Mouse (Mus musculus): ENCODE measurements around the gene Inhbc. TPM values are rescaled to one million over a fixed set of nuclear protein-coding genes. Genes with fewer than 3 reads are reported as not detected.

The Inhbc gene
- polyA plus RNA-seq, 1 experiment = not detected

- Histone ChIP-seq H3K4me3 (ENCODE audit: insufficient read depth, low read length) (peak within 1 kb of the TSS; percentile 40), H3K27ac (ENCODE audit: insufficient read depth, low read length) (no peak within 1 kb of the TSS), H3K4me1 (ENCODE audit: control insufficient read depth, insufficient read depth, low read length) (no peaks in the 10 kb centered on the region)
- TF ChIP-seq POLR2A (IDR thresholded peaks at IDR 0.05; ENCODE audit: low read depth, low read length) (no peak), CTCF (IDR thresholded peaks at IDR 0.05; ENCODE audit: borderline replicate concordance, insufficient read depth, low read length) (peak; percentile 88)
These were observed 28.2 kb downstream of the Inhbc start, which contains the start of gene Gli1 for GRCm38 (mm10) chr10:127341891-127342639. Gli1 (minus strand) TSS chr10:127341974.

GRCm38 (mm10) chr10:127341360-127341690 is 28.9 kb downstream of the Inhbc start:
- no peaks in the 10 kb centered on the region for H3K4me1 ChIP-seq (ENCODE audit: control insufficient read depth, insufficient read depth, low read length)
- no peak overlapping the region for H3K27ac ChIP-seq (ENCODE audit: insufficient read depth, low read length)
- peak overlapping the region; percentile 4; the same call in 1 of the 2 replicates for H3K4me3 ChIP-seq (ENCODE audit: insufficient read depth, low read length)
- no peak for TF ChIP-seq POLR2A (IDR thresholded peaks at IDR 0.05; ENCODE audit: low read depth, low read length)
- no peak for TF ChIP-seq CTCF (IDR thresholded peaks at IDR 0.05; ENCODE audit: borderline replicate concordance, insufficient read depth, low read length)

DNA sequence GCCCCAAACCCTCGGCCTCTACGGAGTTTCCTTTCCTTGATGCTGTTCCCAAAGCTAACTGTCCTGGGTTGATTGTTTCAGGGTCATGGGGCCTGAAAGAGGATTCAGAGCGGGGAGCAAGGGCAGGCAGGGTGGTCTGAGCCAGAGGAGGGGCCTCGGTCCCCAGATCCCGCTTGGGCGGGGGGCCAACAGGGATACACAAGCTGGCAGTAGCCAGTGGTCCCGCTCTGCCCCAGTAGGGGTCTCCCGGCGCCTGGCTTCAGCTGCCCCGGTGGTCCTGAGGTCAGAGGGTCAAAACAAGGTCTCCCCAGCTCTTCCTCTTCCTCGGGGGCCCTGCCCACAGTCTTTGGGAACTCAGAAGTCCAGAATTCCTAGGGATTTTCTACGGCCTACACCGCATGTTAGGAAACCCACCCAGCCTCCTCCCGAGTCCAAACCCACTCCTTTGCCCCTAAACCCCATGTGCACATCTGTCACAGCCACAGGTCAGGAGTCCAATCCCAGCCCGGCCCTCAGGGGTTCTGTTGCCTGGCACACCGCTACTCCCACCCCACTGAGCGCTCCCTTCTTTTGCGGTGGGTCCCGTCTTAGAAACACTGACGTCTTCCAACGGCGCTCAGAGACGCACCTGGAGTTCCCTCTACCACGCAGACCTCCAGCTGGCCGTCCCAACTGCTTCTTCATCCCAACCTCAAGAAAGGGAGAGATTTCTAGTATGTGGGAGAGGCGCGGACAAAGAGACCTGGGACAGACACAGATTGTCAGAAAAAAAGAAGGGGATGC is 29.5 kb downstream of the Inhbc start:
- Histone ChIP-seq H3K4me3 (ENCODE audit: insufficient read depth, low read length) (peak overlapping the region; percentile 54; the same call in 1 of the 2 replicates), H3K27ac (ENCODE audit: insufficient read depth, low read length) (no peak overlapping the region), H3K4me1 (ENCODE audit: control insufficient read depth, insufficient read depth, low read length) (no peaks in the 10 kb centered on the region)
- TF ChIP-seq CTCF (IDR thresholded peaks at IDR 0.05; ENCODE audit: borderline replicate concordance, insufficient read depth, low read length) (no peak), POLR2A (IDR thresholded peaks at IDR 0.05; ENCODE audit: low read depth, low read length) (no peak)

- peak overlapping the region; percentile 54 for H3K4me3 ChIP-seq (ENCODE audit: insufficient read depth, low read length)
- H3K27ac ChIP-seq (ENCODE audit: insufficient read depth, low read length) = no peak overlapping the region
- no peaks in the 10 kb centered on the region for H3K4me1 ChIP-seq (ENCODE audit: control insufficient read depth, insufficient read depth, low read length)
- no peak for TF ChIP-seq CTCF (IDR thresholded peaks at IDR 0.05; ENCODE audit: borderline replicate concordance, insufficient read depth, low read length)
- no peak for TF ChIP-seq POLR2A (IDR thresholded peaks at IDR 0.05; ENCODE audit: low read depth, low read length)
These were observed 30.3 kb downstream of the Inhbc start for GRCm38 (mm10) chr10:127339683-127340576.

DNA sequence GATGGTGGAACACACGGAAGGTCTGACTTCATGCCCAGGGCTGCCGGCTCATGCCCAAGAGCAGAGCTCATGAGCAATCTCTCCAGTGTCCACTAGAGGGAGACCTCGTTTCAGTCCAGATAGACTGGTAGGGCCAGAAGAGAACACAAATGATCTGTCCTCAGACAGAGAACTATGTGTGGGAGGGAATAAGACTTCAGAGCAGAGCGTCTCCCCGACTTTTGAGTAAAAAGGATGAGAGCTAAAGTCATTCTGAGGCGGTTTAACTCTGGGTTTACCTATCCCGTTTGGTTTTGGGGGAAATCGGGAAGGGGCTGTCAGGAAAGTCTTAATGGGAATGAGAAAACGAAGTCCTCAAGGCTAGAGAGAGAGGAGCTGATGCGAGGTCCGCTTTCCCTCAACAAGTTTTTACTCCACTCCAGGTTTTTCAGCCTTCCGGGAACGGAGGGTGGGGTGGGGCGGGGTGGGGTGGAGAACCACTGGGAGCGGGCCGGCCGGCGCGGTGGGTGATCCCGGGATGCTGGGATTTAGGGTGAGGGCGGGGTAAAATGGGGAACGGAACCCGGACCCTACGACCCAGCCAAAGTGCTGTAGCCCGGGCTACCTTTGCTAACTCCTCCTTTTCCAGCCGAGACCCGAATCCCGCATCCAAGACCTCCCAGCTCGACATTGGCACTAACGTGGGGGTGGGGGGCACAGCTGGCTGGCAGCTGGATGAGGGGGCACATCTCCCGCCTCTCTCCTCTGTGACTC is 31.1 kb downstream of the Inhbc start:
- H3K4me1 ChIP-seq (ENCODE audit: control insufficient read depth, insufficient read depth, low read length) = no peaks in the 10 kb centered on the region
- H3K27ac ChIP-seq (ENCODE audit: insufficient read depth, low read length) = 0 out of 2 replicates have a peak overlapping the region, but pooled peaks have one; percentile 34
- no peak for TF ChIP-seq POLR2A (IDR thresholded peaks at IDR 0.05; ENCODE audit: low read depth, low read length)
- peak; percentile 46; the same call in 1 of the 2 replicates for TF ChIP-seq CTCF (IDR thresholded peaks at IDR 0.05; ENCODE audit: borderline replicate concordance, insufficient read depth, low read length)
- peak overlapping the region; percentile 54 for H3K4me3 ChIP-seq (ENCODE audit: insufficient read depth, low read length)

- Histone ChIP-seq H3K4me3 (ENCODE audit: insufficient read depth, low read length) (no peak overlapping the region), H3K4me1 (ENCODE audit: control insufficient read depth, insufficient read depth, low read length) (no peaks in the 10 kb centered on the region), H3K27ac (ENCODE audit: insufficient read depth, low read length) (no peak overlapping the region)
- TF ChIP-seq POLR2A (IDR thresholded peaks at IDR 0.05; ENCODE audit: low read depth, low read length) (no peak), CTCF (IDR thresholded peaks at IDR 0.05; ENCODE audit: borderline replicate concordance, insufficient read depth, low read length) (no peak)
These were observed 32.6 kb downstream of the Inhbc start for GRCm38 (mm10) chr10:127337536-127338099.

- no peak overlapping the region for H3K27ac ChIP-seq (ENCODE audit: insufficient read depth, low read length)
These were observed 33.3 kb downstream of the Inhbc start for GRCm38 (mm10) chr10:127336952-127337351.

DNA sequence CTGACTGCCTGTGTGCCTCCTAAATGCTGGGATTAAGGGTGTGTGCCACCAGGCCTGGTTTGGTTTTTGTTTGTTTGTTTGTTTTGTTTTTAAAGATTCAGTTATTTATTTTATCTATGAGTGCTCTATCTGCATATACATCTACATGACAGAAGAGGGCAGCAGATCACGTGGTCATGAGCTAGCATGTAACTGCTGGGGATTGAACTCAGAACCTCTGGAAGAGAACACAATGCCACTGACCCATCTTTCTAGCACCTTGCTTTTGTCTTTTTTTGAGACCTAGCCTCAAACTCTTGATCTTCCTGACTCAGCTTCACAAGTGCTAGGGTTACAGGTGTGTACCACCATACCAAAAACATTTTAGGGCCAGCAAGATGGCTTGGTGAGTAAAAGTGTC is 35.0 kb downstream of the Inhbc start:
- Histone ChIP-seq H3K27ac (ENCODE audit: insufficient read depth, low read length) (no peak overlapping the region), H3K4me1 (ENCODE audit: control insufficient read depth, insufficient read depth, low read length) (no peaks in the 10 kb centered on the region), H3K4me3 (ENCODE audit: insufficient read depth, low read length) (no peak overlapping the region)
- no peak for TF ChIP-seq POLR2A (IDR thresholded peaks at IDR 0.05; ENCODE audit: low read depth, low read length)
- no peak for TF ChIP-seq CTCF (IDR thresholded peaks at IDR 0.05; ENCODE audit: borderline replicate concordance, insufficient read depth, low read length)

More at GRCm38 (mm10) chr10:127336952-127337351, 33.3 kb downstream of the Inhbc start:
- Histone ChIP-seq H3K4me3 (ENCODE audit: insufficient read depth, low read length) (no peak overlapping the region), H3K4me1 (ENCODE audit: control insufficient read depth, insufficient read depth, low read length) (no peaks in the 10 kb centered on the region)
- no peak for TF ChIP-seq CTCF (IDR thresholded peaks at IDR 0.05; ENCODE audit: borderline replicate concordance, insufficient read depth, low read length)
- TF ChIP-seq POLR2A (IDR thresholded peaks at IDR 0.05; ENCODE audit: low read depth, low read length) = no peak

All from embryonic fibroblast, embryonic 13.5 days (primary cell).